Mouse (Mus musculus): ENCODE data around the gene Hba-a2. TPM values are rescaled to one million over a fixed set of nuclear protein-coding genes. Genes with fewer than 3 reads are reported as not detected.
"Not testable (repeated sequence)": the region's sequence is repeated elsewhere in the genome, so short reads cannot be mapped to it uniquely, and the experiment has no call there.

The Hba-a2 gene
- over 10,000 TPM in 1 of 2 experiments, 1,000 to 10,000 TPM in 1; 8,713 to 18,074 TPM for total RNA-seq (2021)

- DNase-seq (ENCODE audit: low spot score); intact Hi-C loops (cut with DNase I): not testable (repeated sequence)
Measured at GRCm38 (mm10) chr11:32296203-32296602, at the start of gene Hba-a2. Gene Hba-a2 (plus strand): TSS chr11:32296489.

GRCm38 (mm10) chr11:32247068-32247467 lies 49.2 kb upstream of the Hba-a2 start:
- intact Hi-C loops (cut with DNase I): no loop called here
- DNase-seq (ENCODE audit: low spot score): no peak

GRCm38 (mm10) chr11:32248350-32248749 lies 47.9 kb upstream of the Hba-a2 start:
- no peak for DNase-seq (ENCODE audit: low spot score)
- intact Hi-C loops (cut with DNase I): no loop called here

GRCm38 (mm10) chr11:32250880-32251763 lies 45.2 kb upstream of the Hba-a2 start:
- no peak for DNase-seq (ENCODE audit: low spot score)
- intact Hi-C loops (cut with DNase I): no loop called here

- intact Hi-C loops (cut with DNase I): no loop called here
- DNase-seq (ENCODE audit: low spot score): no peak
Measured at GRCm38 (mm10) chr11:32253121-32253520, 43.2 kb upstream of the Hba-a2 start.

- intact Hi-C loops (cut with DNase I): no loop called here
Measured at GRCm38 (mm10) chr11:32256146-32256545, 40.1 kb upstream of the Hba-a2 start.

GRCm38 (mm10) chr11:32256566-32256965 lies 39.7 kb upstream of the Hba-a2 start:
- DNase-seq (ENCODE audit: low spot score): no peak
- intact Hi-C loops (cut with DNase I): no loop called here

More at GRCm38 (mm10) chr11:32256146-32256545, 40.1 kb upstream of the Hba-a2 start:
- DNase-seq (ENCODE audit: low spot score): no peak

GRCm38 (mm10) chr11:32262674-32263415 lies 33.4 kb upstream of the Hba-a2 start:
- no peak for DNase-seq (ENCODE audit: low spot score)
- intact Hi-C loops (cut with DNase I): no loop called here

- intact Hi-C loops (cut with DNase I): no loop called here
- no peak for DNase-seq (ENCODE audit: low spot score)
Measured at GRCm38 (mm10) chr11:32265117-32265738, 31.1 kb upstream of the Hba-a2 start.

GRCm38 (mm10) chr11:32266194-32266593 lies 30.1 kb upstream of the Hba-a2 start:
- DNase-seq (ENCODE audit: low spot score): no peak
- intact Hi-C loops (cut with DNase I): no loop called here

- no peak for DNase-seq (ENCODE audit: low spot score)
- intact Hi-C loops (cut with DNase I): no loop called here
Measured at GRCm38 (mm10) chr11:32266776-32267175, 29.5 kb upstream of the Hba-a2 start.

GRCm38 (mm10) chr11:32267188-32267884 lies 29.0 kb upstream of the Hba-a2 start, which contains the start of gene Nprl3:
Gene Nprl3 (minus strand): TSS chr11:32267707.
- peak; percentile 93 for DNase-seq (ENCODE audit: low spot score)
- intact Hi-C loops (cut with DNase I): no loop called here

GRCm38 (mm10) chr11:32267964-32268363 lies 28.3 kb upstream of the Hba-a2 start:
- intact Hi-C loops (cut with DNase I): no loop called here
- no peak for DNase-seq (ENCODE audit: low spot score)

- DNase-seq (ENCODE audit: low spot score): no peak
Measured at GRCm38 (mm10) chr11:32268952-32269351, 27.3 kb upstream of the Hba-a2 start.

GRCm38 (mm10) chr11:32271178-32271577 lies 25.1 kb upstream of the Hba-a2 start:
- intact Hi-C loops (cut with DNase I): no loop called here
- no peak for DNase-seq (ENCODE audit: low spot score)

More at GRCm38 (mm10) chr11:32268952-32269351, 27.3 kb upstream of the Hba-a2 start:
- intact Hi-C loops (cut with DNase I): no loop called here

GRCm38 (mm10) chr11:32276347-32276746 lies 19.9 kb upstream of the Hba-a2 start, which contains the start of gene Hba-x:
Gene Hba-x (plus strand): TSS chr11:32276400.
- DNase-seq (ENCODE audit: low spot score): no peak
- intact Hi-C loops (cut with DNase I): no loop called here

GRCm38 (mm10) chr11:32277736-32278457 lies 18.4 kb upstream of the Hba-a2 start:
- intact Hi-C loops (cut with DNase I): no loop called here
- DNase-seq (ENCODE audit: low spot score): no peak

- intact Hi-C loops (cut with DNase I): no loop called here
- DNase-seq (ENCODE audit: low spot score): no peak
Measured at GRCm38 (mm10) chr11:32278458-32278957, 17.8 kb upstream of the Hba-a2 start.

- intact Hi-C loops (cut with DNase I): no loop called here
- no peak for DNase-seq (ENCODE audit: low spot score)
Measured at GRCm38 (mm10) chr11:32280646-32281045, 15.6 kb upstream of the Hba-a2 start.

All from heart, postnatal 25 days (tissue).